Comparison of ENCODE assay signal across 24 mouse cellular contexts in the genomic region with DNA sequence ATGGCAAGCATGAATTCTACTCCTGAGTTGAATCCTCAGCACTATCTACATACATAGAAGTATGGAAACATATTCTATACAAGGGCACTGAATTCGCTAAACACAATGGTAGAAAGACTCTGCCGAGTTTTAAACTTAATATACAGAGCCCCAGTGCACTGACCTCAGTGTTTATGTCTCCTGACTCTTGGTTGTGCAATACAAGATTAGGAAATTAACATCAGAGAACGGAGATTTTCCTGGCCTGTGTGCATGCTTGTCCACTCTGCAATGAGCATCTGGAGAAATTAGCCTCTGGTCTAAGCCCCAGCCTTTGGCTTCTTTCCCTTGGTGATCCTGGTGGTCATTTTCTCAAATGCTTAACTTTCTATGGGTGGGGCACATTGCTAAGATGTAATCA.
DNase-seq lines count a peak whose midpoint lies in the region; ATAC-seq and TF ChIP-seq lines count a peak whose summit lies in the region.
"Had no signal": no experiment of that assay in that cellular context is flagged by ENCODE, and none has a peak within 500 bp of the region (broad histone marks: within the 10 kb centered on the region; RNA-seq: fewer than 3 reads in every experiment).

No protein-coding gene starts in this region.

- 79% methylated on average over 3 of the region's 3 CpGs for WGBS in heart, embryonic 12.5 days
- 41% methylated on average over 3 of the region's 3 CpGs for WGBS in lung, embryonic 14.5 days
- WGBS in lung, postnatal 0 days = 40% methylated on average over 3 of the region's 3 CpGs

- H3K4me1 ChIP-seq in heart, embryonic 12.5 days (replicated peaks) = peaks cover 8% of the 10 kb centered on the region; the same call in 1 of the 2 replicates
- peaks cover 6% of the 10 kb centered on the region for H3K4me1 ChIP-seq in lung, embryonic 14.5 days (ENCODE audit: insufficient read depth)
- H3K4me1 ChIP-seq in lung, postnatal 0 days (ENCODE audit: insufficient read depth, low read depth, low read length) = peaks cover 5% of the 10 kb centered on the region; the same call in 1 of the 2 replicates
- H3K4me1 ChIP-seq: heart, embryonic 13.5 days had no signal

- no peak overlapping the region for H3K9ac ChIP-seq in heart, embryonic 12.5 days
- H3K9ac ChIP-seq in lung, embryonic 14.5 days = no peak overlapping the region
- H3K9ac ChIP-seq in lung, postnatal 0 days (replicated peaks; ENCODE audit: low read depth) = no peak overlapping the region
- H3K9ac ChIP-seq: forebrain, embryonic 13.5 days; heart, embryonic 13.5 days; hindbrain, embryonic 14.5 days had no signal

- no peaks in the 10 kb centered on the region for H3K36me3 ChIP-seq in heart, embryonic 12.5 days
- no peaks in the 10 kb centered on the region for H3K36me3 ChIP-seq in lung, embryonic 14.5 days (ENCODE audit: insufficient read depth)
- H3K36me3 ChIP-seq in lung, postnatal 0 days (ENCODE audit: insufficient read depth, low read length) = no peaks in the 10 kb centered on the region
- H3K36me3 ChIP-seq: forebrain, embryonic 10.5 days; heart, embryonic 13.5 days had no signal

- H3K4me2 ChIP-seq in heart, embryonic 12.5 days = no peak overlapping the region
- no peak overlapping the region for H3K4me2 ChIP-seq in lung, embryonic 14.5 days
- no peak overlapping the region for H3K4me2 ChIP-seq in lung, postnatal 0 days (replicated peaks; ENCODE audit: low read depth, low read length)
- H3K4me2 ChIP-seq: forebrain, embryonic 13.5 days; heart, embryonic 13.5 days; hindbrain, embryonic 14.5 days had no signal

- no peak for TF ChIP-seq EP300 in lung, postnatal 0 days (IDR thresholded peaks at IDR 0.05)

- DNase-seq in heart, adult 11 months = peak; percentile 73
- peak; percentile 68 for DNase-seq in lung, embryonic 14.5 days
- DNase-seq in lung, postnatal 25 days (ENCODE audit: low spot score) = no peak
- peak; percentile 38 for DNase-seq in lung, postnatal 0 days (ENCODE audit: low spot score)
- DNase-seq in lung, postnatal 10 days = no peak
- no peak for DNase-seq in kidney, adult 18-20 months
- DNase-seq: adrenal gland, adult 8-10 months; adrenal gland, postnatal 25 days; cerebellum, adult 18-20 months; cerebellum, adult 9-10 months; cerebellum, postnatal 14 days; gastrocnemius, postnatal 10 days; gastrocnemius, postnatal 36 days; heart, adult 18-20 months; heart, postnatal 14 days; heart, postnatal 4 days had no signal

- no peak for ATAC-seq in heart, embryonic 12.5 days (ENCODE audit: insufficient number of reproducible peaks, low FRiP score)
- peak; percentile 49; the same call in 1 of the 2 replicates for ATAC-seq in lung, embryonic 14.5 days (ENCODE audit: insufficient read depth)
- peak; percentile 52; the same call in 1 of the 2 replicates for ATAC-seq in lung, postnatal 0 days
- peak; percentile 31; the same call in 1 of the 2 replicates for ATAC-seq in megakaryocyte, adult 5-6 weeks (ENCODE audit: poor library complexity, severe bottlenecking)
- ATAC-seq: activated CD4-positive, CD25-positive, alpha-beta regulatory T cell, adult 4 months; forebrain, embryonic 13.5 days; forebrain, embryonic 16.5 days had no signal

- TF ChIP-seq CTCF in lung, embryonic 14.5 days (IDR thresholded peaks at IDR 0.05; ENCODE audit: low read depth) = no peak
- TF ChIP-seq CTCF in lung, postnatal 0 days (IDR thresholded peaks at IDR 0.05) = no peak

- no peak overlapping the region for H3K4me3 ChIP-seq in heart, embryonic 12.5 days
- H3K4me3 ChIP-seq in lung, embryonic 14.5 days (ENCODE audit: low read depth, low read length) = no peak overlapping the region
- H3K4me3 ChIP-seq in lung, postnatal 0 days (ENCODE audit: low read depth, low read length) = no peak overlapping the region
- H3K4me3 ChIP-seq: forebrain, embryonic 10.5 days; forebrain, embryonic 13.5 days; heart, embryonic 13.5 days had no signal

- H3K27me3 ChIP-seq in heart, embryonic 12.5 days (replicated peaks) = no peaks in the 10 kb centered on the region
- no peaks in the 10 kb centered on the region for H3K27me3 ChIP-seq in lung, embryonic 14.5 days (ENCODE audit: insufficient read depth, low read length)
- H3K27me3 ChIP-seq in lung, postnatal 0 days (replicated peaks; ENCODE audit: insufficient read depth, low read length) = no peaks in the 10 kb centered on the region
- H3K27me3 ChIP-seq: heart, embryonic 13.5 days had no signal

- no peak overlapping the region for H3K27ac ChIP-seq in heart, embryonic 12.5 days (ENCODE audit: poor library complexity, severe bottlenecking)
- no peak overlapping the region for H3K27ac ChIP-seq in lung, embryonic 14.5 days (ENCODE audit: low read depth)
- H3K27ac ChIP-seq in lung, postnatal 0 days (ENCODE audit: low read length) = no peak overlapping the region
- H3K27ac ChIP-seq: forebrain, embryonic 10.5 days; forebrain, embryonic 13.5 days; heart, embryonic 13.5 days; hindbrain, embryonic 14.5 days had no signal

- no peaks in the 10 kb centered on the region for H3K9me3 ChIP-seq in heart, embryonic 12.5 days (replicated peaks)
- no peaks in the 10 kb centered on the region for H3K9me3 ChIP-seq in lung, embryonic 14.5 days (ENCODE audit: low read depth, low read length)
- H3K9me3 ChIP-seq in lung, postnatal 0 days (ENCODE audit: low read length) = no peaks in the 10 kb centered on the region
- H3K9me3 ChIP-seq: forebrain, embryonic 10.5 days; forebrain, embryonic 13.5 days; heart, embryonic 13.5 days had no signal

Comparison
In these comparisons a context has a peak if more than half of its experiments do, and no peak if none do; other contexts are left out.
1. DNase-seq: peak in heart, adult 11 months (single experiment), lung, embryonic 14.5 days (single experiment) and lung, postnatal 0 days (single experiment); none in lung, postnatal 25 days (single experiment), lung, postnatal 10 days (single experiment) and kidney, adult 18-20 months (single experiment).